Mouse (Mus musculus) spleen, adult 2 months (tissue): ENCODE results near the gene Galt.

Experiments
- CTCF ChIP-seq: fragments of 200-500 bp; IDR thresholded peaks from 2 replicates; pipeline ENCODE4 v1.5.1; 2011; ENCODE audit warnings: mild to moderate bottlenecking, inconsistent platforms; ENCODE audit not compliant: insufficient read depth, insufficient read length, insufficient replicate concordance; ENCODE audit errors: extremely low read depth
- POLR2A ChIP-seq: fragments of 200-500 bp; IDR thresholded peaks from 2 replicates; pipeline ENCODE4 v1.6.1; 2011; ENCODE audit warnings: low read depth, low read length, inconsistent platforms

DNA sequence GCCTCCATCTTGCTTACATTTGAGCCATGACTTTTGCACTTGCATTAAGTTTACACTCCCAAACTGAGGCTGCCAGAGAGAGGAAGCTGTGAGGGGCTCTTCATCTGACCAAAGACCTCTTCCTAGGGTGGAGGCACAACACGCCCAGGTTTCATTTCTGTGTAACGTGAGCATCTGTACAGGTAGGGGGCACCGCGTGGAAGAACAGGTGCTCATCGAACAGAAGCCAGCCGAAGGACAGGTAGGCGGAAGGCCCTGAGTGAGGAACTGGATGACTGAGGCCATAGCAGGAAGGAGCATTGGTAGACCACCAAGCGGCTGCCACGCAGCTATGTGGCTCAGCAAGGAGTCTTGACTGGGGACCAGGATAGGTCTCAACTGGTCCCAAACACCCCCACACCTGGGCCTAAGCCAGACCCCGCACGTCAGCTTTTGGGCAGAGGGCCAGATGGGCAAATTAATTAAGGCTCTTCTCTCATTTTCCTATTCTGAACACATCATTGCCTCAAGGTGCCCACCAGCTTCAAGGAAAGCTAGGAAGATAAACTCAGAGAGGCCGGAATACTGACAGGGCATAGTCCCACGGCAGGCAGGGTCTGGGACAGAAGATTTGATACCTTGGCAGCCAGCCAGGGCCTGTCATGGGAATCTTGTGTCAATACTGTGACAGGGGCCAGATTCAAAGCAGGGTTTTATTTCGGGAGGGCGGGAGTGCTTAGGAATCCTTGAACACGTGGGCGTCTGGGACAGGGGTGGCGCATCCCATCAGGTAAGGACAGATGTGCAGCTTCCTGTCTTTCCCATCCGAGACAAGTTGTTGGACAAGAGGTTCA lies 48.9 kb upstream of the Galt start:
- TF ChIP-seq POLR2A: no peak
- TF ChIP-seq CTCF: no peak
